Mouse (Mus musculus) megakaryocyte, embryonic 14.5 days (primary cell): ENCODE measurements around the gene Col5a2.

Source experiments
- FLI1 ChIP-seq: IDR thresholded peaks from 2 replicates; pipeline ENCODE4 v1.6.1; 2012; ENCODE audit warnings: low read length, inconsistent platforms, mixed read lengths
- GATA1 ChIP-seq: IDR thresholded peaks from 3 replicates; pipeline ENCODE4 v1.6.1; 2012; ENCODE audit warnings: mixed read lengths, low read length, inconsistent platforms, borderline replicate concordance

DNA sequence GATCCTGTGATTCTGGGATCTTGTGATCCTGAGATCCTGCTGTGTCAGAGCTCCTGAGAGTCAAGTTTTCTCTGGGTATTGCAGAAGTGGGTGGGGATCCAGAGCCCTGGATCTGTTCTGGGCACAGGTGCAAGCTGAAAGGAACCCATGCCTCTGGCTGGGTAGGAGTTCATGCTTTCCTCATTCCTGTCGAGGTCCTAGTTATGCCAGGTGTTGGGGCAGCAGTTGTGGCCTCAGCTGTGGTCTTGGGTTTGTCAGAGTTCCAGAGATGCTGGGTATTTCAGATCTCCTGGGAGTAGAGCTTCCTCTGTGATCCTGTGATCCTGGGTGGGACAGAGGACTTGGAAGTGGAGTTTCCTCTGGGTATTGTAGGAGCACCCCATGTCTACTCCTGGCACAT lies 137.7 kb downstream of the Col5a2 start:
- TF ChIP-seq FLI1 (no peak), GATA1 (no peak)
